Mouse (Mus musculus) heart, postnatal 14 days (tissue): ENCODE data around the gene Rnf19b. TPM values are rescaled to one million over a fixed set of nuclear protein-coding genes. Genes with fewer than 3 reads are reported as not detected.

Source experiments
- DNase-seq, 2 experiments: peaks; one replicate each; pipeline ENCODE4 v3.0.0; 2021 to 2022
- intact Hi-C: fragments of 180-260 bp; cut with DNase I; formaldehyde crosslinking; loops from one replicate; pipeline ENCODE4 v1.15.1; 2025
- total RNA-seq, 2 experiments: library from RNA; stranded (reverse); gene quantifications; 2 replicates each; pipeline ENCODE4 v1.2.3; 2021

The Rnf19b gene
- total RNA-seq, 2 experiments from 2014 or later, result 19.5 to 19.6 TPM

GRCm38 (mm10) chr4:129134799-129135585, 76.9 kb downstream of the Rnf19b start:
- intact Hi-C loops, result loop anchor here (2.0 to 5.0 kb wide), 2 partner anchors 44 to 322 kb away; no protein-coding TSS in a partner anchor
- peak; percentile 82 to 85 for DNase-seq

Other genes starting within 250 kb of the Rnf19b start
- gene Trim62, start 174.7 kb upstream of the Rnf19b start, total RNA-seq, result 1 to 10 TPM; 2.0 to 2.2 TPM
- gene Azin2, start 95.8 kb upstream of the Rnf19b start, total RNA-seq, result 1 to 10 TPM; 2.5 to 3.2 TPM
- 10 to 100 TPM; 66.0 to 66.7 TPM for gene Ak2, start 66.3 kb upstream of the Rnf19b start, total RNA-seq
- gene Tmem54, start 47.3 kb downstream of the Rnf19b start, total RNA-seq, result not detected
- under 1 TPM in 1 of 2 experiments, not detected in 1; 0.41 TPM for gene Hpca, start 63.8 kb downstream of the Rnf19b start, total RNA-seq
- gene Fndc5, start 78.7 kb downstream of the Rnf19b start, total RNA-seq, result 100 to 1,000 TPM; 221 to 229 TPM
- 10 to 100 TPM; 16.7 to 17.7 TPM for gene S100pbp, start 131.5 kb downstream of the Rnf19b start, total RNA-seq
- gene Yars, start 131.5 kb downstream of the Rnf19b start, total RNA-seq, result 10 to 100 TPM; 26.5 to 30.5 TPM
- gene C77080, start 203.1 kb downstream of the Rnf19b start, total RNA-seq, result 1 to 10 TPM; 4.8 to 5.7 TPM
- gene Sync, start 229.3 kb downstream of the Rnf19b start, total RNA-seq, result 10 to 100 TPM; 11.4 to 12.5 TPM